Mouse (Mus musculus) 3T3-L1 (cell line): ENCODE measurements at regions not wholly inside any gene's neighbourhood (a gene's known extent, or its start where the extent isn't known, plus 50 kb on each side); places are given as distances from the start of the nearest gene placed in this dataset.

ENCODE experiments used
- DNase-seq: peaks from one replicate; pipeline ENCODE4 v3.0.0-alpha.2; 2015; ENCODE audit warnings: low read depth, low spot score

DNA sequence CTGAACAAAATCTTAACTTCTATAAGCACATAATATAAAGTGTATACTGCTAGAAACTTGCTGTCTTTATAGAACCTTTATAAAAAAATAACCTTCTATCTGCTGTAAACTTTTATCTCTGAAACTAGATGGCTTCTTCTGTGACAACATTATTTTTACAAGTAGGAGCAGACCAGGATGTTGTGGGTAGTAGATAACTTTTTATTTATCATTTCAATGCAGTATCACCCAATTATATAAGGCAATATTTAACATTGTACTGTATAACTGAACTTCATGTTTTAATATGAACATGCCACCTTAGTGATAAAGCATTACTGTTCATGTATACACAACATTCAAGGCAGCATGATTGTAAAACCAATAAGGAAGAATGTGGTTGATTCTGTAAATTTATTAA, 5024.1 kb upstream of the Gm7489 start:
- no peak for DNase-seq

GRCm38 (mm10) chr15:48898546-48898945, 4986.2 kb upstream of the Gm7489 start:
- DNase-seq = no peak

DNA sequence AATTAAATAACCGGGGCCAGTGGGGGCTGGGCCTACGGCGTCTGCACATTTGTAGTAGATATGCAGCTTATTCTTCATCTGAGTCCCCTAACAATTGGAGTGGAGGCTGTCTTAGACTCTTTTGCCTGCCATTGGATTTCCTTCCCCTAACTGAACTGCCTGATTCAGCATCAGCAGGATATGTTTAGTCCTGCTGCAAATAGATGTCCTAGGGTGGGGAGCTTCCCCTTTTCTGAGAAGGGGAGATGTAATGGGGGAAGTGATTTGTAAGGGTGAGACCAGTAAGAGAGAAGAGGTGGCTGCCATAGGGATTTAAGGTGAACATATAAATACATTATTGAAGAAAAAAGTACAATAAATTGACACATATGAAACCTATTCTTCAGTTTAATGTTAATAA, 4980.0 kb upstream of the Gm7489 start:
- no peak for DNase-seq

DNA sequence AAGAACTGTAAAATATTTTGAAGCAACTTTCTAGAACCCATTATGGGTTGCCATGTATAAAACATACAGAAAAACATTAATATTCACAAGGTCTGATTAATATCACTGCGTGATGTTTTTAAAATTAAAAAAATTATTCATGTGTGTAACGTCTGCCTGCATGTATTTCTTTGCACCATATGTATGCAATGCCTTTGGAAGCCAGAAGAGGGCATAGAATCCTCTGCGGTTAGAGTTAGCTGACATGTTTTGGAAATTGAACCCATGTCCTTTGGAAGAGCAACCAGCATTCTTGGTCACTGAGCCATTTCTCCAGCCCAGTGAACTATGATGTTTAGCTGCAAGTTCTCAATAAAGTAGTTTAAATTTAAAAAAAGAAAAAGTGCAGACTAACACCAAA, 4958.8 kb upstream of the Gm7489 start:
- peak; percentile 48 for DNase-seq

DNA sequence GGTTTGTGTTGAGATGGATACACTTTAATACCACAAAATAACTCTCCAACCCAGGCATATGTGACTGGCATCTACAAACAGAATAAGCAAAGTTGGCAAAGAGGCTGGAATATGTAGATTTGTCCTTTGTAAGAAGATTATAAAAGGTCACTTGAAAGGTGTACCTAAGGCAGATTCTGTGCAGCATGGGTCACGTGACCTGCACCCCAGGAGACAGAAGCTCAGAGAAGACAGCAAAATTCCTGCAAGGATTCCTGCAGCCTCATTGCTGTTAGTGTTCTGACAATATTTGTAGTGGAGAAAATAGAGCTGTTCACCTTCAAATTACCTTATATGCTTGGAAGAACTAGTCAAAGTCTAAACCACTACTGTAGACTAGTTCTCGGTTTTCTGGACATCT, 4938.6 kb upstream of the Gm7489 start:
- no peak for DNase-seq

- no peak for DNase-seq
Observed at GRCm38 (mm10) chr15:48976176-48976575, 4908.5 kb upstream of the Gm7489 start.

GRCm38 (mm10) chr15:48976583-48976982, 4908.1 kb upstream of the Gm7489 start:
- DNase-seq = no peak
